Mouse (Mus musculus) forebrain, embryonic 13.5 days (tissue): ENCODE results near the gene Setd6. TPM values are rescaled to one million over a fixed set of nuclear protein-coding genes. Genes with fewer than 3 reads are reported as not detected.
A peak's percentile ranks its signal among the peaks of the same experiment; 100 is the strongest.

ENCODE experiments used
- ATAC-seq: fragments of 200-750 bp; cut with Nextera tagmentation; 2 replicates; pipeline ENCODE4 v1.8.0; 2017
- H3K27ac ChIP-seq: fragments of 300-500 bp; sonication (generic); 2 replicates; pipeline ENCODE4 v1.5.1; 2015; ENCODE audit warnings: inconsistent platforms, mild to moderate bottlenecking, moderate library complexity
- H3K27me3 ChIP-seq: fragments of 300-500 bp; sonication (generic); 2 replicates; pipeline ENCODE4 v1.6.1; 2015; ENCODE audit warnings: mild to moderate bottlenecking, inconsistent platforms
- H3K36me3 ChIP-seq: fragments of 300-500 bp; sonication (generic); 2 replicates; pipeline ENCODE4 v1.6.1; 2015; ENCODE audit warnings: mild to moderate bottlenecking, inconsistent platforms; ENCODE audit not compliant: poor library complexity, severe bottlenecking
- H3K4me1 ChIP-seq: fragments of 300-500 bp; sonication (generic); 2 replicates; pipeline ENCODE4 v1.6.1; 2015; ENCODE audit warnings: inconsistent platforms
- H3K4me2 ChIP-seq: fragments of 300-500 bp; sonication (generic); 2 replicates; pipeline ENCODE4 v1.6.1; 2015; ENCODE audit warnings: inconsistent platforms, mild to moderate bottlenecking, moderate library complexity
- H3K4me3 ChIP-seq: fragments of 300-500 bp; sonication (generic); 2 replicates; pipeline ENCODE4 v1.5.1; 2015; ENCODE audit warnings: mild to moderate bottlenecking, inconsistent platforms
- H3K9ac ChIP-seq: fragments of 300-500 bp; sonication (generic); 2 replicates; pipeline ENCODE4 v1.6.1; 2015; ENCODE audit warnings: mild to moderate bottlenecking, inconsistent platforms
- H3K9me3 ChIP-seq: fragments of 300-500 bp; sonication (generic); replicated peaks from 2 replicates; pipeline ENCODE4 v1.6.1; 2016; ENCODE audit warnings: inconsistent platforms
- WGBS: fragments of 180-500 bp; shearing (Covaris S2); methylation state at CpG from one replicate; pipeline ENCODE4 v1.1.7; 2015; 5-methylcytosine and 5-hydroxymethylcytosine counted together
- polyA plus RNA-seq: library from polyadenylated mRNA; unstranded; fragments of >200 nt; fragmentation: Nextera tagmentation; extraction: Ambion mirVana; gene quantifications from 2 replicates; pipeline ENCODE4 v1.2.1, GENCODE M21; 2015

The Setd6 gene
- polyA plus RNA-seq, 1 experiment from 2014 or later, result 22.3 TPM

DNA sequence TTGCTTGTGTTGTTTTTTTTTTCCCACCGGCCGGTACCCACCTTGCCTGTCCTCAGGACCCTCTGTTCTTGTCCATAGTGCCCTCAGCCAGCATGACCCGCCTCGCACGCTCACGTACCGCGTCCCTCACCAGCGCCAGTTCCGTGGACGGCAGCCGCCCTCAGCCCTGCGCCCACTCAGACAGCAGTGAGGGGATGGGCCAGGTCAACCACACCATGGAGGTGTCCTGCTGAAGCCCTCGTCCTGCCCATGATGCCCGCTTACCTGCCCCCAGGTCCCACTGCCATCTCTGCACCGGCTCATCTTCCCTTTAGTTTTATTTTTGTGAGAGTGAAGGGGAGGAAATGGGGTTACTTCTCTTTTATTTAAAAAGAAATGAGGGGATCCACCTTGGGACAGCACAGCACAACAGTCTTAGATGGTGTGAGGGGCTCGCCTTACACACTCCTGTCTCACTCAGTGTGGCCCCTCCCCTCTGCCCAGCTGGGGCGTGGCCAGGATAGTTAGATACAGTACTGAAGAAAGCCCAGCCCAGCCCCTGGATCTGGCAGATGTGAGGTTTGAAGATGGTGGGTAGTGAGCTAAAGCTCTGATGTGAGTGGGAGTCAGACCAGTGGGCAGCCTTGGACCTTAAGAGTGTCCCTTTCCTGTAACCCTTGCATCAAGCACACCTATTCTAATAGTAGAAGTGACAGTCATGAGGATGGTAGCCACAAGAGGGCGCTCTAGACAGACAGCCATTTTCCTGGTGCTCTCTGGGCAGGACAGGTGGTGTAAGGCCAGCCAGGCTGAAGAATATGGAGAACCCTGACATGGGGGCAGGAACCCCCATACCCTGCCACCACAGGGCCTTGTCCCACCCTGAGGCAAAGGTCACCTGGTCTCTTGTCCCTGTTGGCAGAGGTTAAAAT, 2.3 kb upstream of the Setd6 start:
- Histone ChIP-seq H3K4me1 (peaks cover 16% of the 10 kb centered on the region), H3K9me3 (no peaks in the 10 kb centered on the region), H3K27me3 (no peaks in the 10 kb centered on the region), H3K36me3 (peaks cover 48% of the 10 kb centered on the region), H3K4me2 (no peak overlapping the region), H3K4me3 (no peak overlapping the region), H3K9ac (no peak overlapping the region), H3K27ac (no peak overlapping the region)
- WGBS, result 78% methylated on average over 19 of the region's 19 CpGs
- peak; percentile 17 for ATAC-seq

DNA sequence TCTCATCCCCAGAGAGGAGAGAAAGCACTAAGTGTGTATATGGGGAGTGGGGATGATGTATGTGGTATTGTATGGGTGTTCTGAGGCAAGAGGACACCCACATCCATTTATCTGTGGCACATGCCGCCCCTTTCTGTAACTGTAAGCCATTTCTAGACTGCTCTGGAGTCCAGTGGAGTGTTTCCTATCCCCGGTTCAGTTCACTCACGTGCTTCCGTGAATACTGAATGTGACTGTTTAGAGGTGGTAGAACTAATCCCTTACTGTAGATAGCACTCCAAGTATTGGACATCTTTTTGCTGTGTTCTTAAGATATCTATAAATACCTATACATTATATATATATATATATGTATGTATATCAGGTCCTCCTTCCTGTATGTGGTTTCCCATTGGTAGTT, 1.3 kb upstream of the Setd6 start:
- Histone ChIP-seq H3K27me3 (no peaks in the 10 kb centered on the region), H3K36me3 (peaks cover 49% of the 10 kb centered on the region), H3K4me3 (no peak overlapping the region), H3K9ac (no peak overlapping the region), H3K9me3 (no peaks in the 10 kb centered on the region), H3K4me1 (peaks cover 16% of the 10 kb centered on the region), H3K4me2 (no peak overlapping the region), H3K27ac (no peak overlapping the region)
- WGBS, result 90% methylated on average over 4 of the region's 4 CpGs
- no peak for ATAC-seq

DNA sequence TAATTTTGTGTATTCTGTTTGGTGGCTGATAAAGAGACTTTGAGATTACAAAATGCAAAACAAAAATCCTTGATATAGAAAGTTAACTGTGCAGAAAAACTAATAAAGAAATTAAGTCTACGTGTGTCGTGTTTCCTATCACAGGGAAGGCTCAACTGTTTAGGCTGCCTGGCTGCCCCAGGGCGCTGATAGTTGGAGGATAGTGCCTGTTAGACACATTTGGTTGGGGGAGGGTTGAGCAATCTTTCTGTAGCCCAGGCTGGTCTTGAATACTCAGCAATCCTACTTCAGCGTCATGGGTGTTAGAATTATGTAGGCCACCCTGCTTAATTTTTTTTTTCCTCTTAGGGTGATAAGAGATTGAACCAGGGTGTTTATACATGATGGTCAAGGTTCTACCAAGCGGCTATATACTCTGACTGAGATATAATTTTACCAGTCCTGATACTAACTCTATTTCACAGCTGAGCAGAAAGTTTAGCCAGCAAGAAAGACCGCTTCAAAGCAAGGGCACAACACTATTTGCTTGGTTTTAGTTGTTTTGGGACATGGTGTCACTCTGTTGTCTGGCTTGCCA, 756 bp upstream of the Setd6 start:
- Histone ChIP-seq H3K27ac (no peak overlapping the region), H3K4me2 (peak overlapping the region; percentile 93), H3K9me3 (no peaks in the 10 kb centered on the region), H3K4me1 (peaks cover 16% of the 10 kb centered on the region), H3K9ac (peak overlapping the region; percentile 89), H3K36me3 (peaks cover 49% of the 10 kb centered on the region), H3K4me3 (peak overlapping the region; percentile 88), H3K27me3 (no peaks in the 10 kb centered on the region)
- WGBS, result 87% methylated on average over 6 of the region's 6 CpGs
- ATAC-seq, result no peak

DNA sequence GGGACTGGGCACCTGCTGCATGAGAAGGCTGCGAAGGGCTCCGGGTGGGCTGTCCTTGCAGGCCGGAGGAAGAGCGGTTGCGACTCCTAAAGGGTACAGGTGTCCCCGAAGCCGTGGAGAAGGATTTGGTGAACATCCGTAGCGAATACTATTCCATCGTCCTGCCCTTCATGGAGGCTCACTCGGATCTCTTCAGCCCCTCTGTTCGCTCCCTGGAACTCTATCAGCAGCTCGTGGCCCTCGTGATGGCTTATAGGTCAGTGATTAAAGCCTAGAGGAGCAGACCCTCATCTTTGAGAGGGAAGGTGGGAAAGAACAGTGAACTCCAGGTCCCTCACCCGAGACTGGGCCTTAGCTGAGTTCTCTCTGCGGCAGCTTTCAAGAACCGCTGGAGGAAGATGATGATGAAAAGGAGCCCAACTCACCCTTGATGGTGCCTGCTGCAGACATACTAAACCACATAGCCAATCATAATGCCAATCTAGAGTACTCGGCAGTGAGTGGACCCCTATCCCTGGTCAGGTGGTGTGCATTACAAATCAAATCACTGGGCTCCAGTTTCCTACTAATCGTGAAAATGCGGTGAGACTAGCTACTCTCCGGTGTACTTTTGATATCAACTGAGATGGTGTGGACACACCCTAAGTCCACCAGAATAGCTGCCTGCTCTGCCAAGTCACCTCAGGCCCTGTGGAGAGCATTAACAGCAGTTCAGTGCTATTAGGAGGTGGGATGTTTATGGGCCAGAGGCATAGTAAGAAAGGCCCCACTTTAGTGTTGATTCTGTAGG, 1.1 kb downstream of the Setd6 start:
- H3K36me3 ChIP-seq, result peaks cover 54% of the 10 kb centered on the region
- no peak for ATAC-seq
- H3K9me3 ChIP-seq, result no peaks in the 10 kb centered on the region
- peak overlapping the region; percentile 65; the same call in 1 of the 2 replicates for H3K27ac ChIP-seq
- peaks cover 16% of the 10 kb centered on the region for H3K4me1 ChIP-seq
- H3K27me3 ChIP-seq, result no peaks in the 10 kb centered on the region
- 18% methylated on average over 21 of the region's 21 CpGs for WGBS
- H3K4me2 ChIP-seq, result peak overlapping the region; percentile 93
- H3K9ac ChIP-seq, result peak overlapping the region; percentile 89
- H3K4me3 ChIP-seq, result peak overlapping the region; percentile 88

DNA sequence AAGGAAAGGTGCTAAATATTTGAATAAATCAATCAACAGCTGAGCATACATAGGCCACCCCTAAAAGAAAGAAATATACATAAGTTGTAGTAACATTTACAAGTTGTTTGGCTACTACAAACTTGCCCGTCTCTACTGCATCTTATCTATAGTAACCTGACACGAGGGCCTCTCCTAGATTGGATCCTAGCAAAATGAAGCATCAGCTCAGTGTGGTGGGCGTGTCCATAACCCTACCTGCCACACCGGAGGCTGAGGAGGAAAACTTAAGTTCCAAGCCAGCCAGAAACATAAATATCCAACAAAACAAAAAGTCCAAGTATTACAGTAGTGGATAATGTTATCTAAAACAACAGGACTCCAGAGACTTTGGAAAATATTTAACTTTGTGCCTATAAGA, 11.9 kb downstream of the Setd6 start:
- Histone ChIP-seq H3K9ac (no peak overlapping the region), H3K9me3 (no peaks in the 10 kb centered on the region), H3K4me1 (no peaks in the 10 kb centered on the region), H3K4me2 (no peak overlapping the region), H3K4me3 (no peak overlapping the region), H3K36me3 (peaks cover 88% of the 10 kb centered on the region), H3K27ac (no peak overlapping the region), H3K27me3 (no peaks in the 10 kb centered on the region)
- ATAC-seq, result no peak
- WGBS, result 93% methylated on average over 4 of the region's 4 CpGs

DNA sequence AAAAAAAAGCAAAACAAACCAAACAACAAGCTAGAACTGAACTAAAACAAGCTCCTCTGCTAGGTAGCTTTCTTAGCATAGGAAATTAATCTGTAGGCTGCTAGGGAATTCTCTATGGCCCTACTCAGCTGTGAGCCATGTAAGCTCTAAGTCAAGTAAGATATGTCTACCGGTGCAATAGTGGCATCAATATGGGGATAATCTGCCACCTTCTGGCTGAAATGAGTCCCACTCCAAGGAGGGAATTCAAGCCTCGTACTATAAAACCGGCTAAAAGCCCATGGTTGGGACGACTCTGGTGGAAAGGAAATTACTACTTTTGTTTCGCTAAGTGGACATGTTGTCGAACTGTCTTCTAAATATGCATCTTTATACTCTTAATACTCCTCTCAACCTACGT, 22.9 kb downstream of the Setd6 start:
- Histone ChIP-seq H3K9ac (no peak overlapping the region), H3K27ac (no peak overlapping the region), H3K36me3 (peaks cover 90% of the 10 kb centered on the region), H3K4me2 (no peak overlapping the region), H3K27me3 (no peaks in the 10 kb centered on the region), H3K4me3 (no peak overlapping the region), H3K4me1 (no peaks in the 10 kb centered on the region), H3K9me3 (no peaks in the 10 kb centered on the region)
- WGBS, result 83% methylated on average over 7 of the region's 7 CpGs
- ATAC-seq, result no peak

DNA sequence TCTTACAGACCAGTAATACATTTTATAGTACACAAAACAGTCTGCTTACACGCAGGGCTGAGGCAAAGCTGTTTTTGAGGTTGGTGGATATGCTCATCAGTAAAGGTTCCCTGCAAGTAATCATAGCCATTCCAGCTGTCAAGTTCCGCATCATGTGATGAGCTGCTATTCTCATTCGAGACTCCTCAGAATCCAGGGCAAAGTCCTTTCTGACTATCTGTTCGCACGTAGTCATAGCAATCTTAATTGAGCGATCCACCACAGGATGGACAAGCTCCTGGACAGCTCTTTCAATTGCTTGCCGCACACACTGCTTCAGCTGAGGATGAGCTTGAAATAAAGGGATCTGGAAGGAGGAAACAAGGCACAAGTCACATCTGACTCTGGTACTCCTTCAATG, 26.1 kb downstream of the Setd6 start:
- H3K9me3 ChIP-seq, result no peaks in the 10 kb centered on the region
- ATAC-seq, result no peak
- 92% methylated on average over 7 of the region's 7 CpGs for WGBS
- no peak overlapping the region for H3K9ac ChIP-seq
- H3K4me2 ChIP-seq, result no peak overlapping the region
- no peaks in the 10 kb centered on the region for H3K4me1 ChIP-seq
- H3K27ac ChIP-seq, result no peak overlapping the region
- H3K36me3 ChIP-seq, result peaks cover 95% of the 10 kb centered on the region
- no peaks in the 10 kb centered on the region for H3K27me3 ChIP-seq
- H3K4me3 ChIP-seq, result no peak overlapping the region

DNA sequence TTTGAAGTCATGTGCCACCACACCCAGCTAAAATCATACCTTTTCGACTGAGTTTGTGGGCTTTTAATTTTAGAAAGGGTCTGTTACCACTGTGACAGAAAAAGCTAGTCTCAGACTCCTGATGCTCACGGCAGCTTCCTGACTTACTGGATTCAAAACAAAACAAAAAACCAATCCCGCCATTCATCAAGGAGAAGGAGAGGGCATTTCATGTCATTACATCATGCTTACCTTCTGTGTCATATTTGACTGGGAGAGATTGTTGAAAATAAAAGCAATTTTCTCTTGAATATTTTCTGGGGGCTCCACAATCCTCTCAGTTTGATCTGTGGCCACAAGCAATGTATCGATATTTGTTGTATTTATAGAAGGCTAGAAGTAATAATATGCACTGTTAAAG, 32.3 kb downstream of the Setd6 start:
- no peaks in the 10 kb centered on the region for H3K4me1 ChIP-seq
- H3K27me3 ChIP-seq, result no peaks in the 10 kb centered on the region
- no peak overlapping the region for H3K9ac ChIP-seq
- H3K4me2 ChIP-seq, result no peak overlapping the region
- H3K4me3 ChIP-seq, result no peak overlapping the region
- peaks cover 87% of the 10 kb centered on the region for H3K36me3 ChIP-seq
- 92% methylated on average over 4 of the region's 4 CpGs for WGBS
- H3K9me3 ChIP-seq, result no peaks in the 10 kb centered on the region
- no peak overlapping the region for H3K27ac ChIP-seq
- no peak for ATAC-seq

DNA sequence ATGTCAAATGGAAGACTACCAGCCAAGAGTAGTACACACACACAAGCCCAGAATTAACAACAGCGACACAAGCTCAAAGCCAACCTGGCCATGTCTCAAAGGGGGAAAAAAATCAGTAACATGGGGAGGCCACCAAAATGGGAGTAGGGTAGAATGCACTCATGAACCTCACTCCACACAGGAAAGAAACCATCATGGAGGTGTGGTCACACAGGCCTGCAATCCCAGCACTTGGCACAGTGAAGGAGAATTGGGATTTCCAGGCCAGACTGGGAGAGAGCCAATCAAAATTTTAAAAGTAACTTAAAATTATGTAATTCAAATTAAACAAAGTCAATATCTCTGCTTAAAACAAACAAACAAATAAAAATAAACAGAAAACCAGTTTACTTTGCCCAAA, 36.2 kb downstream of the Setd6 start:
- no peak overlapping the region for H3K4me3 ChIP-seq
- ATAC-seq, result no peak
- H3K27me3 ChIP-seq, result no peaks in the 10 kb centered on the region
- peaks cover 81% of the 10 kb centered on the region for H3K36me3 ChIP-seq
- no peaks in the 10 kb centered on the region for H3K4me1 ChIP-seq
- no peak overlapping the region for H3K9ac ChIP-seq
- 95% methylated on average over 1 of the region's 1 CpGs for WGBS
- H3K27ac ChIP-seq, result no peak overlapping the region
- no peaks in the 10 kb centered on the region for H3K9me3 ChIP-seq
- no peak overlapping the region for H3K4me2 ChIP-seq

DNA sequence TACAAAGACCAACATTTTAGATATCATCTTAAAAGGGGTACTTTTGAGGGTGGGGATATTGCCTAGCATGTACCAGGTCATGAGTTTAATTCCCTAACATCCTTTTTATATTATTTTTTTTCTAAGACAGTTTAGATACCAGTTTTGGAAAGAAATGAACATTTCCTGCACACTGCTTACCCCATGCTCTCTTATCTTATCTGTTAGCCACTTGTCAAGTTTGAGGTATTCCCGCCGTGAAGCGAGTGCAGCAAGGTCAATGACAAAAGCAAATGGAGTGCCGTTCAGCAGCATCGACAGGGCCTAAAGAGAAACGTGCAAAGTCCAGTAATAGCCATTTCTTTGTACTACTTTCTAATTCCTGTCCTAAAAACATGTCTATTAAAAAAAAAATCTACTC, 44.6 kb downstream of the Setd6 start:
- WGBS, result 92% methylated on average over 6 of the region's 6 CpGs
- H3K27me3 ChIP-seq, result no peaks in the 10 kb centered on the region
- no peak overlapping the region for H3K4me2 ChIP-seq
- H3K9ac ChIP-seq, result no peak overlapping the region
- no peak overlapping the region for H3K27ac ChIP-seq
- H3K36me3 ChIP-seq, result peaks cover 78% of the 10 kb centered on the region
- no peaks in the 10 kb centered on the region for H3K9me3 ChIP-seq
- H3K4me3 ChIP-seq, result no peak overlapping the region
- H3K4me1 ChIP-seq, result no peaks in the 10 kb centered on the region
- ATAC-seq, result no peak

DNA sequence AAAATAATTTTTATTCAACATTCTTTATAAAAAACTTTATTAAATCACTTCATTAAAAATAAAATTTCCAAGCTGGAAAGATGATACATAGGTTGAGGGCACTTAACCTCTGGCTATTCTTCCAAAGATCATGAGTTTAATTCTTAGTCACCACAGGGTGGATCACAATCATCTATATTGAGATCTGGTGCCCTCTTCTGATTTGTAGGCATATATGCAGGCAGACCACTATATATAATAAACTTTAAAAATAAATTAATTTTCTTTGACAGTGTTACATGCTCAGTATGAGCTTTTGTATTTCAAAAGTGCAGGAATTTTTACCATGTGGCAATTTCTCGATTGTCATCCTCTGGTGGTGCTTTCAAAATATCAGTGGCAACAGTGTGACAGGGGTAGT, 48.5 kb downstream of the Setd6 start:
- peaks cover 84% of the 10 kb centered on the region for H3K36me3 ChIP-seq
- ATAC-seq, result no peak

More for the DNA sequence above, 48.5 kb downstream of the Setd6 start:
- Histone ChIP-seq H3K4me3 (no peak overlapping the region), H3K9me3 (no peaks in the 10 kb centered on the region), H3K27me3 (no peaks in the 10 kb centered on the region), H3K4me1 (no peaks in the 10 kb centered on the region), H3K9ac (no peak overlapping the region), H3K27ac (no peak overlapping the region), H3K4me2 (no peak overlapping the region)
- 92% methylated on average over 1 of the region's 1 CpGs for WGBS
